Mouse (Mus musculus): ENCODE measurements around the gene Zfp612. TPM values are rescaled to one million over a fixed set of nuclear protein-coding genes. Genes with fewer than 3 reads are reported as not detected.

The Zfp612 gene
- polyA plus RNA-seq, 1 experiment, result not detected

DNA sequence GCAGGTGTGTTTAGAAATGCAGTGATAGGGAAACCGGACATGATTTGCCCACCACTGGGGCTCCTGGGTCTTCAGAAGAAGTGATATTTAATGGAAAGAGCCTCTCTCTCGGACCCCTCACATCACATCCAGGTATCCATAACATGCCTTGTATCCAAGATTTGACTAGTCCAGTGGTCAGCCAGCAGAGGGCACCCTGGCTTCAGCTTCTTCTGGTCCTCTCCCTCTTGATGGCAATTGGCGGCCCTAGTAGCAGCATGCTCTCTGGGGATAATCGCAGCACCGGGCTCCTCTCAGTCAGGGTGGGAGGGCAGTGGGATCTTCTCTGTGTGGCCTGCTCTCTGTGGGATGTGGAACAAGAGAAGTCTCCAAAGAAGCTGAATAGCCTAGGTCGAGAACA is 40.2 kb downstream of the Zfp612 start:
- no peaks in the 10 kb centered on the region for H3K4me1 ChIP-seq
- no peak overlapping the region for H3K4me3 ChIP-seq (replicated peaks)
- H3K36me3 ChIP-seq (replicated peaks; ENCODE audit: low read length), result no peaks in the 10 kb centered on the region
- no peaks in the 10 kb centered on the region for H3K27me3 ChIP-seq (replicated peaks)
- no peak for TF ChIP-seq GATA1 (IDR thresholded peaks at IDR 0.05; ENCODE audit: borderline replicate concordance, low read length)
- TF ChIP-seq FLI1 (IDR thresholded peaks at IDR 0.05; ENCODE audit: low read length), result no peak
- H3K9me3 ChIP-seq, result peaks cover 24% of the 10 kb centered on the region

DNA sequence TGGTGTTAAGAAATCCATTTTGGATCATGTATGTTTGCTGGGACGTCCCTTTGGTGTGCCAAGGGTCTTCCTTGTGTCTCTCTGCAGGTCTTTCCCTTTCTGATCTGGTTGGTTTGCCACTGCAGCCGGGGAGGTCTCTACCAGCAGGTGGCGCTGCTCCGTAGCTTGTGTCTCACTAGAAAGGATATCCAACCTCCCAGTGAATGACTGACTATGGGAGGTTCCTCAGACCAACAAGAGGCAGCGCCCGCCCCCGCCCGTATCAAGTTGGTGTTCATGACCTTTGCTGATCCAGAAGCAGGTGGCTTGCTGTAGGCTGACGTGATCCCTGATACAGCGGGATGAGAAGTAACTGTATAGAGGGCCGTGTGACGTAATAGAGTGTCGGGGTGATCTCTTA is 51.0 kb downstream of the Zfp612 start:
- no peaks in the 10 kb centered on the region for H3K27me3 ChIP-seq (replicated peaks)
- H3K9me3 ChIP-seq, result peaks cover 19% of the 10 kb centered on the region
- H3K36me3 ChIP-seq (replicated peaks; ENCODE audit: low read length), result no peaks in the 10 kb centered on the region
- H3K4me3 ChIP-seq (replicated peaks), result no peak overlapping the region
- no peak for TF ChIP-seq FLI1 (IDR thresholded peaks at IDR 0.05; ENCODE audit: low read length)
- no peak for TF ChIP-seq GATA1 (IDR thresholded peaks at IDR 0.05; ENCODE audit: borderline replicate concordance, low read length)
- H3K4me1 ChIP-seq, result no peaks in the 10 kb centered on the region

GRCm38 (mm10) chr8:110134236-110134635 is 54.7 kb downstream of the Zfp612 start:
- H3K4me1 ChIP-seq, result no peaks in the 10 kb centered on the region
- peaks cover 17% of the 10 kb centered on the region; the same call in 1 of the 2 replicates for H3K9me3 ChIP-seq
- TF ChIP-seq FLI1 (IDR thresholded peaks at IDR 0.05; ENCODE audit: low read length) (no peak), GATA1 (IDR thresholded peaks at IDR 0.05; ENCODE audit: borderline replicate concordance, low read length) (no peak)
- no peak overlapping the region for H3K4me3 ChIP-seq (replicated peaks)
- no peaks in the 10 kb centered on the region for H3K36me3 ChIP-seq (replicated peaks; ENCODE audit: low read length)
- no peaks in the 10 kb centered on the region for H3K27me3 ChIP-seq (replicated peaks)

- Histone ChIP-seq H3K27me3 (replicated peaks) (no peaks in the 10 kb centered on the region), H3K4me1 (no peaks in the 10 kb centered on the region), H3K36me3 (replicated peaks; ENCODE audit: low read length) (no peaks in the 10 kb centered on the region), H3K4me3 (replicated peaks) (no peak overlapping the region), H3K9me3 (peaks cover 17% of the 10 kb centered on the region; the same call in 1 of the 2 replicates)
- TF ChIP-seq FLI1 (IDR thresholded peaks at IDR 0.05; ENCODE audit: low read length) (no peak), GATA1 (IDR thresholded peaks at IDR 0.05; ENCODE audit: borderline replicate concordance, low read length) (no peak)
These were observed 56.0 kb downstream of the Zfp612 start for GRCm38 (mm10) chr8:110135515-110135914.

- peaks cover 21% of the 10 kb centered on the region; the same call in 1 of the 2 replicates for H3K9me3 ChIP-seq
- H3K4me3 ChIP-seq (replicated peaks), result no peak overlapping the region
- no peaks in the 10 kb centered on the region for H3K27me3 ChIP-seq (replicated peaks)
- no peak for TF ChIP-seq FLI1 (IDR thresholded peaks at IDR 0.05; ENCODE audit: low read length)
- TF ChIP-seq GATA1 (IDR thresholded peaks at IDR 0.05; ENCODE audit: borderline replicate concordance, low read length), result no peak
- H3K4me1 ChIP-seq, result no peaks in the 10 kb centered on the region
- H3K36me3 ChIP-seq (replicated peaks; ENCODE audit: low read length), result no peaks in the 10 kb centered on the region
These were observed 60.6 kb downstream of the Zfp612 start for GRCm38 (mm10) chr8:110140156-110140555.

DNA sequence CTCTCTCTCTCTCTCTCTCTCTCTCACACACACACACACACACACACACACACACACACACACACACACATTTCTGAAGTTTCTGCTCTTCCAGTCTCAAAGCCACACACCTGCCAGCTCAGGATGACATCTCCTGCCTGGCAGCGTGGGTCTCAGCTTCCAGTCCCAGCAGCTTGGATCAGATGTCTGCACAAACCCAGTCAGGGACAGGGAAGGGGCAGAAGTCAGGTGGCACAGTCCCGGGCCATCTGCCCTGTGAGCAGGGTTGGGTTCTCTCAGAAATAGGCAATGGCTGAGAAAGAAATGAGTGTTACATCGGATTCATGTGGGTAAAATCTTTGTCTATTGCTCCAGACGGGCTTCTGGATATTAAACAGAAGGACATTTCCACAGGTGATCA is 61.2 kb downstream of the Zfp612 start:
- H3K4me1 ChIP-seq, result no peaks in the 10 kb centered on the region
- no peak overlapping the region for H3K4me3 ChIP-seq (replicated peaks)
- H3K27me3 ChIP-seq (replicated peaks), result no peaks in the 10 kb centered on the region
- no peak for TF ChIP-seq FLI1 (IDR thresholded peaks at IDR 0.05; ENCODE audit: low read length)
- TF ChIP-seq GATA1 (IDR thresholded peaks at IDR 0.05; ENCODE audit: borderline replicate concordance, low read length), result no peak
- H3K9me3 ChIP-seq, result peaks cover 21% of the 10 kb centered on the region; the same call in 1 of the 2 replicates
- H3K36me3 ChIP-seq (replicated peaks; ENCODE audit: low read length), result no peaks in the 10 kb centered on the region

Other genes starting within 250 kb of the Zfp612 start
- 0.45 TPM in 1 of 2 replicates, not detected in the other for gene Phlpp2, start 211.2 kb upstream of the Zfp612 start, polyA plus RNA-seq (2012; ENCODE audit: insufficient read depth, low replicate concordance)
- gene Marveld3, start 117.5 kb upstream of the Zfp612 start, polyA plus RNA-seq (2012; ENCODE audit: insufficient read depth, low replicate concordance), result not detected in 2 replicates
- not detected in 2 replicates for gene Tat, start 89.3 kb upstream of the Zfp612 start, polyA plus RNA-seq (2012; ENCODE audit: insufficient read depth, low replicate concordance)
- gene Chst4, start 40.0 kb upstream of the Zfp612 start, polyA plus RNA-seq (2012; ENCODE audit: insufficient read depth, low replicate concordance), result not detected in 2 replicates
- gene Gm21964, start 21.5 kb downstream of the Zfp612 start, polyA plus RNA-seq (2012; ENCODE audit: insufficient read depth, low replicate concordance), result not detected in 2 replicates
- not detected in 2 replicates for gene Gm17720, start 23.0 kb downstream of the Zfp612 start, polyA plus RNA-seq (2012; ENCODE audit: insufficient read depth, low replicate concordance)
- not detected in 2 replicates for gene Calb2, start 88.5 kb downstream of the Zfp612 start, polyA plus RNA-seq (2012; ENCODE audit: insufficient read depth, low replicate concordance)
- 0.47 TPM in 1 of 2 replicates, not detected in the other for gene Cmtr2, start 135.9 kb downstream of the Zfp612 start, polyA plus RNA-seq (2012; ENCODE audit: insufficient read depth, low replicate concordance)
- not detected in 2 replicates for gene Hydin, start 187.2 kb downstream of the Zfp612 start, polyA plus RNA-seq (2012; ENCODE audit: insufficient read depth, low replicate concordance)